Mouse (Mus musculus): Measurements from ENCODE around the gene Spcs1. TPM values are rescaled to one million over a fixed set of nuclear protein-coding genes. Genes with fewer than 3 reads are reported as not detected.

The Spcs1 gene
- 100 to 1,000 TPM; 171 to 189 TPM for total RNA-seq (2021)

GRCm38 (mm10) chr14:31001307-31002205 lies at the start of gene Spcs1, which contains the start of gene Glt8d1:
Gene Spcs1 (minus strand): TSS chr14:31001672.
Gene Glt8d1 (plus strand): TSS chr14:31001400.
- peak; percentile 75 to 91 for DNase-seq (ENCODE audit: extremely low spot score in 1 of 2, low spot score in 1 of 2)

DNA sequence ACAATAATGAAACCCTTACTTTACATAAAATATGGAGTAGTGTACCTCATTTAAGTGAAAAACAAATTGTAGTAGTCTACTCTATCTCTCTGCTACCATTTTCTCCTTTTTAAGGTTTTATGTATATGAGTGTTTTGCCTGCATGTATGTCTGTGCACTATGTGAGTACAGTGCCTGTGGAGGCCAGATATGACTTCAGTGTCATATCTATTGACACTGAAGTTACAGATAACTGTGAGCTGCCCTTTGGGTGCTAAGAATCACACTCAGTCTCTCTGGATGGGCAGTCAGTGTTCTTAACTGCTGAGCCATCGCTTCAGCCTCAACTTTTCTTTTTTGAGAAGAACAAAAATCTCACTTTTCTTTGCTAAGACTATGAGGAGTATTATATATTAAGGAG lies 44.3 kb upstream of the Spcs1 start:
- DNase-seq (ENCODE audit: extremely low spot score in 1 of 2, low spot score in 1 of 2) = no peak

- DNase-seq (ENCODE audit: extremely low spot score in 1 of 2, low spot score in 1 of 2) = no peak
These were observed 43.8 kb upstream of the Spcs1 start for GRCm38 (mm10) chr14:31045296-31045695.

- DNase-seq (ENCODE audit: extremely low spot score in 1 of 2, low spot score in 1 of 2) = no peak
These were observed 24.3 kb upstream of the Spcs1 start for GRCm38 (mm10) chr14:31025785-31026184.

DNA sequence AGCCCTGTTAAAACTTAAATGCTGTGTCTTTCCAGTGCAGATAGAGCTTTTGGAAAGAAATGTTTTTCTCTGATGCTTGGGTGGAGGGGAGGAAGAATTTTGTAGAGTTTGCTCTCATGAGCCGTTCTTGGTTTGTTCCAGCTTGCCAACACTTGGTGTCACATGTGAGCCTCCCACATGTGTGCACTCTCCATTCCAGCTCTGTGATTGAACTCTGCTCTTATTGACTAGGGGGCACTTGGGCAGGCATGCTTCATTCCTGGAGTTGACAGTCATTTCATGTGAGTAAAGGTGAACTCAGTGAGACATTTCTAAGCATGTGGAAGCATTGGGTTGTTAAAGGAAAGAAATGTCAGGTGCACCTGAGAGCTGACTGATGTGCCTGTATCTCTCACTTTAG lies 21.1 kb upstream of the Spcs1 start:
- no peak for DNase-seq (ENCODE audit: extremely low spot score in 1 of 2, low spot score in 1 of 2)

DNA sequence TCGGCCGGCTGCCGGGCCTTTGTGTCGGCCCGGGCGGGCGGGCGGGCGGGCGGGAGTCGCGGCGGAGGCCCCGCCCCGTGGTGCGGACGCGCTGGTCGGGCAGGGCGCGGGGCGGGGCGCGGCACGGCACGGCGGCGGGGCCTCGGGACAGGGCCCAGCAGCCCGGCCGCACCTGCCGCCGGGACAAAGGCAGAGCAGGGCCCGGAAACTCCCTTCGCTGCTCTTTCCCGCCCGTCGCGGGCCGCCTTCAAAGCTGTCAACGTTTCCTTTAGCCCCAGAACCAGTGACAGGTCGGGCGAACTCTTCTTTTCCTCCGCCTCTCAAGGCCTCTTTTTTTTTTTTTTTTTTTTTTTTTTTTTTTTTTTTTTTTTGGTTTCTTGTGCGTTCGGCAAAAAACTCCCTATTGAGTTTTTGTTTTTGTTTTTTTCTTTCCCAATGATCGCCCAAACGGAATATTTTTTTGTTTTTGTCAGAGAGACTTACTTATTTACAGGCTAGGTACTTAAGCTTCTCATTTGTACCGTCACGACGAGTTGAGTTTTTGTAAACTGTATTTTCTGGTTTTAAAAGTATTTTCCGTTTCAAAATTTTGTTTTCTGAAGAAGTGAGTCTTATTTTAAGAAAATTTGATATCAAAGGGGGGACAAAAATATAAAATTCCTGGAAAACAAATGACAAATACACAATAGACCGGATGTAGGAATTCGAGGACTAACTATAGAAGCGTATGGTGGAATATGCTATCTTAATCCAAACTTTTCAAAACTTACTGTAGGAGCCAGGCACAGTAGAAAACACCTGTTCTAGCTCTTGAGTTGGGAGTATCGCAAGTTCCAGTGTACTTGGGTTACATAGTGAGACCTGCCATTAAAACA lies 18.1 kb upstream of the Spcs1 start:
- DNase-seq (ENCODE audit: extremely low spot score in 1 of 2, low spot score in 1 of 2) = peak in 1 of 2 experiments; percentile 27

DNA sequence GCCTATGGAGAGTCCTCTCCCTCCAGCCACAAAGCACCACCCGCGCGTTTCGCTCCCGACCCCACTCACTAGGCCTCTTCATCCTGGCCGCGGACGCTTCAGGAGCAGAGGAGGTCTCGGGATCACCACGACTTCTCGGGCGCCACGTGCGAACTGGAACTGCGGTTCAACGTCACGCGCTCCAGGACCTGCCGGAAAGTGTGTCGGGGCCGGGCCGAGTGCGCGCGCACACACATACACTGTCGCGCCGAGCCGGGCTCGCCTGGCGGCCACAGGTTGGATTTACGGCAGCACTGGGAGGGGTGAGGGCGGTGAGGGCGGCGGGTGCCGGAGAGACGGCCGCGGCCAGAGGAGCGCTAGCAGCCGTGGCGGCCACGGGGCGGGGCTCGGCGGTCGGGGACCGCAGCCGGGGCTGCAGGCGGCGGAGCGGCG lies 17.4 kb upstream of the Spcs1 start, which contains the start of the genes Pbrm1 and Gnl3:
Gene Pbrm1 (plus strand): TSS at position 279 of the 432 bp plus-strand sequence.
Gene Gnl3 (minus strand): TSS at position 293 of the 432 bp plus-strand sequence.
- peak; percentile 91 to 94 for DNase-seq (ENCODE audit: extremely low spot score in 1 of 2, low spot score in 1 of 2)

DNA sequence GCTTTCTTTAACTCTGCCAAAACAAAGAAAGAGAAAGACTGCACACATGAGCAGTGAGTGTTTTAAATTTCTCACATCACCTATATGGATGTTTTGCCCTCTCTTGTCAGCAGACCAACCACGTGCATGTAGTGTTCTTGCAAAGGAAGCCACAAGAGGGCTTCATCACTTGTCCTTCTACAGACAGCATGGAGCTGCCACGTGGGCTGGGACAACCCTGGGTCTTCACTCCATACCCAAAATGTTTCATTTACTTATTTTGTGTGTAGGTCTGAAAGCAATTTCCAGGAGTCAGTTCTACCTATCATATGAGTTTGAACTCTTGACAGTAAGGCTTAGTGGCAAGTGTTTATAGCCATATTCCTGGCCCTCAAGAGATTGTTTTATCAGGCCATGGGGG lies 16.4 kb upstream of the Spcs1 start:
- no peak for DNase-seq (ENCODE audit: extremely low spot score in 1 of 2, low spot score in 1 of 2)

- no peak for DNase-seq (ENCODE audit: extremely low spot score in 1 of 2, low spot score in 1 of 2)
These were observed 14.6 kb upstream of the Spcs1 start for GRCm38 (mm10) chr14:31016063-31016462.

DNA sequence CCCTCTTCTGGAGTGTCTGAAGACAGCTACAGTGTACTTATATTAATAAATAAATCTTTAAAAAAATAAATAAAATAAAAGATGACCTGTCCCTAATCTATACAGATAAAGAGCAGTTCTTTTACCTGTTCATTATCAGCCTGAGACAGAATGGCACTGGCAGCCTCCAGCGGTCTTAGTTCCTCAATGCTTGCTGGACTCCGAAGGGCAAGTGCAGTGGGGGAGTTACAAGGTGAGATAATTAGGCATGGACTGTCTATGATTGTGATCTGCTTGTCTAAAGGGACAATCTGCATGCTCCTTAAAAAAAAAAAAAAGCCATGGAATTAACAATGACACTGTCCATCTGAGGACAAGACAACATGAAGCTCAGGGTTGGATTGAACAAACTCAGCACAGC lies 12.5 kb upstream of the Spcs1 start:
- DNase-seq (ENCODE audit: extremely low spot score in 1 of 2, low spot score in 1 of 2) = no peak

- DNase-seq (ENCODE audit: extremely low spot score in 1 of 2, low spot score in 1 of 2) = no peak
These were observed 10.1 kb upstream of the Spcs1 start for GRCm38 (mm10) chr14:31011588-31011987.

GRCm38 (mm10) chr14:31006779-31007178 lies 5.3 kb upstream of the Spcs1 start:
- DNase-seq (ENCODE audit: extremely low spot score in 1 of 2, low spot score in 1 of 2) = no peak

GRCm38 (mm10) chr14:31004527-31004926 lies 3.1 kb upstream of the Spcs1 start:
- DNase-seq (ENCODE audit: extremely low spot score in 1 of 2, low spot score in 1 of 2) = no peak

- no peak for DNase-seq (ENCODE audit: extremely low spot score in 1 of 2, low spot score in 1 of 2)
These were observed 611 bp downstream of the Spcs1 start for GRCm38 (mm10) chr14:31000816-31001306.

DNA sequence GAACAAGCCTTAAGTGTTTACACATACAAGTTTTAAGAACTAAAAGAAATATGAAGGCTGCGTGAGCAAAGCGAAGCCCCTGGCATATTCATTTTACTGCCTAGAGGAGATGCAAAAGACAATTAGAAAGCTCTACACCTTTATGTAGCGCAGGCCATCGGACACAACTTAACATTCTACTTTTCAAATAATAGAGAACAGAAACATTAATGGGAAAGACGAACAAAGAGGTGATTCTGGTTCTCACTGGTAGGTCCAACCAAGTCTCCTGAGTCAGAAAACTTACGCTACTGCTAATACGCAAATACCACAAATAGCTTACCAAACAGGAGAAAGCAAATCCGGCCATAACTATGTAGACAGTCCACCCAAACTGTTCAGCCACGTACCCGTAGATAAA lies 1.1 kb downstream of the Spcs1 start:
- DNase-seq (ENCODE audit: extremely low spot score in 1 of 2, low spot score in 1 of 2) = no peak

DNA sequence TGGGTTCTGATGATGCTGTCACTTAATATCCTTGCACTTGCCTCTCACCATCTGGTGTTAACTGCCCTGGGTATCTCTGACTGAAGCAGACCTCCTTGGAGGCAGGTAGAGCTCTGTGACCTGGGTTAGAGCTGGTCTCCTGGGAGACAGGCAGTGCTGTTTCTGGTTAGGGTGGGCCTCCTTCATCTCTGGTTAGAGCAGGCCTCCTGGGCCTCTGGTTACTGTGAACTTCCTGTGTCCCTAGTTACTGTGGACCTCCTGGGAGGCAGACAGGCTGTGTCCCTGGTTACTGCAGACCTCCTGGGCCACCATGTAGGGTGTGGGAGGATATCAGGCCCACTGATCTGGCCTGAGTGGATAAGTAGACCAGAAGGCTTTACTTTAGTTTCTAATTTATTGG lies 5.1 kb downstream of the Spcs1 start:
- DNase-seq (ENCODE audit: extremely low spot score in 1 of 2, low spot score in 1 of 2) = no peak

- DNase-seq (ENCODE audit: extremely low spot score in 1 of 2, low spot score in 1 of 2) = no peak
These were observed 25.2 kb downstream of the Spcs1 start for GRCm38 (mm10) chr14:30976222-30976621.

- DNase-seq (ENCODE audit: extremely low spot score in 1 of 2, low spot score in 1 of 2) = no peak
These were observed 27.3 kb downstream of the Spcs1 start for GRCm38 (mm10) chr14:30974204-30974603.

- no peak for DNase-seq (ENCODE audit: extremely low spot score in 1 of 2, low spot score in 1 of 2)
These were observed 41.1 kb downstream of the Spcs1 start for GRCm38 (mm10) chr14:30960366-30960765.

DNA sequence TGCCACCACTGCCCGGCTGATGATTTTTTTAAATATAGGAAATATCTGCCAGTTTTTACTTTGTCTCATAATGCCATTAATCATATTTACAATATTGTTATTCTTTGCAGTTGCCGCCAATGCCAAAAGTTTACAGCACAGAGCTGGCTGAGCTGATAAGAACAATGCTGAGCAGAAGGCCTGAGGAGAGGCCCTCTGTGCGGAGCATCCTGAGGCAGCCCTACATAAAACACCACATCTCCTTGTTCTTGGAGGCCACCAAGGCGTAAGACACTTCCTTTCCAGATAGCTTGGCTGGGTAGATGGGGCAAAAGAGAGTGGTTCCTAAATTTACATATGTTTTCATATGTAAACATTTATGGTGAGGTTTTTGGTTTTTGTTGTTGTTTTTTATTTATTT lies 42.4 kb downstream of the Spcs1 start:
- DNase-seq (ENCODE audit: extremely low spot score in 1 of 2, low spot score in 1 of 2) = no peak

DNA sequence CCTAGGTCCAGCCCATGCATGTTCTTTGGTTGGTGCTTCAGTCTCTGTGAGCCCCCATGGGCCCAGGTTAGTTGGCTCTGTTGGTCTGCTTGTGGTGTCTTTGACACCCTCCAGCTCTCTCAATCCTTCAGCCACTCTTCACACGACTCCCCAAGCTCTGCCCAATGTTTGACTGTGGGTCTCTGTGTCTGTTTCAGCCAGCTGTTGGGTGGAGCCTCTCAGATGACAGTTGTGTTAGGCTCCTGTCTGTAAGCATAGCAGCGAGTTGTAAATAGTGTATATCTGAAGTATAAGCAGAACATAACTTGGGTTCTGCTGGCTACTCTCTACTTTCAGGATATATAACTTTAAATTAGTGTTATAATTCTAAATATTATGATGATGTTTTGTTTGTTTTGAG lies 43.0 kb downstream of the Spcs1 start:
- no peak for DNase-seq (ENCODE audit: extremely low spot score in 1 of 2, low spot score in 1 of 2)
